Mouse (Mus musculus) ES-Bruce4 (cell line): ENCODE results near the gene Ccdc8. TPM values are rescaled to one million over a fixed set of nuclear protein-coding genes. Genes with fewer than 3 reads are reported as not detected.

Experiments
- H3K27ac ChIP-seq: 2 replicates; pipeline ENCODE4 v1.5.1; 2012; ENCODE audit warnings: low read length, inconsistent platforms; ENCODE audit not compliant: insufficient read depth
- H3K27me3 ChIP-seq: 2 replicates; pipeline ENCODE4 v1.6.1; 2012; ENCODE audit warnings: mild to moderate bottlenecking, low read length, inconsistent platforms; ENCODE audit not compliant: control insufficient read depth, poor library complexity, insufficient read depth, severe bottlenecking
- H3K36me3 ChIP-seq: 2 replicates; pipeline ENCODE4 v1.6.1; 2012; ENCODE audit warnings: inconsistent platforms, mild to moderate bottlenecking, low read length, moderate library complexity; ENCODE audit not compliant: control insufficient read depth, poor library complexity, insufficient read depth, severe bottlenecking
- H3K4me1 ChIP-seq: one replicate; pipeline ENCODE4 v1.8.1; 2011; ENCODE audit warnings: low read length; ENCODE audit not compliant: control insufficient read depth, insufficient read depth
- H3K4me3 ChIP-seq: 2 replicates; pipeline ENCODE4 v1.5.1; 2011; ENCODE audit warnings: low read depth, mild to moderate bottlenecking, low read length
- H3K9ac ChIP-seq: 2 replicates; pipeline ENCODE4 v1.6.1; 2012; ENCODE audit warnings: low read depth, mild to moderate bottlenecking, inconsistent platforms; ENCODE audit not compliant: poor library complexity, severe bottlenecking
- H3K9me3 ChIP-seq: replicated peaks from 2 replicates; pipeline ENCODE4 v1.6.1; 2012; ENCODE audit warnings: mild to moderate bottlenecking, low read length, inconsistent platforms; ENCODE audit not compliant: control insufficient read depth, poor library complexity, insufficient read depth, severe bottlenecking
- CTCF ChIP-seq: IDR thresholded peaks from one replicate; pipeline ENCODE4 v1.8.1; 2011; ENCODE audit warnings: low read depth, low read length
- EP300 ChIP-seq: IDR thresholded peaks from 2 replicates; pipeline ENCODE4 v1.6.1; 2011; ENCODE audit warnings: low read depth, low read length; ENCODE audit not compliant: insufficient read depth
- POLR2A ChIP-seq: IDR thresholded peaks from one replicate; pipeline ENCODE4 v1.8.1; 2011; ENCODE audit warnings: low read length; ENCODE audit not compliant: insufficient read depth
- polyA plus RNA-seq: library from polyadenylated mRNA; stranded (reverse); fragments of >200 nt; gene quantifications from 2 replicates; pipeline ENCODE4 v1.2.4, GENCODE M21; 2011; ENCODE audit warnings: low read depth; ENCODE audit not compliant: missing spikeins, insufficient read depth, insufficient read length

Ccdc8 gene
- polyA plus RNA-seq, 1 experiment, result 4.2 TPM

DNA sequence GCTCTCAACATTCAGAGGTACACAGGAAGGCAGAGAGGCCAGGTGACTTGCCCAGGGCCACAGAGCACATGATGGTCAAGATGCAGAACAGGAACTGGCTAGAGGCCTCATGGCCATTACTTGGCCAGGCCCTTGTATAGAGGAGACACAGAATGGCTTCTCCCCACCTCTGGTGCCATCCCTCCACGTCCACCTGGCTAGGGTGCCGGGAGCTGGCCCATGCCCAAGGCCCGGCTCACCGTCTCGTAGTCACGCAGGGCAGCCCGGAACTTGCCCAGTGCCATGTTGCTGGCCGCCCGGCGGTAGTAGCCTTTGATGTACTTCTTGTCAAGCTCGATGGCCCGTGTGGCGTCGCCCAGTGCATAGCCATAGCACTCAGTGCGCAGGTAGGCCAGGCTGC lies 29.7 kb downstream of the Ccdc8 start:
- no peak overlapping the region for H3K9ac ChIP-seq
- H3K9me3 ChIP-seq, result no peaks in the 10 kb centered on the region
- H3K4me1 ChIP-seq, result peaks cover 2% of the 10 kb centered on the region
- H3K4me3 ChIP-seq, result no peak overlapping the region
- no peak overlapping the region for H3K27ac ChIP-seq
- H3K27me3 ChIP-seq, result no peaks in the 10 kb centered on the region
- peaks cover 18% of the 10 kb centered on the region for H3K36me3 ChIP-seq
- TF ChIP-seq EP300 (no peak), CTCF (no peak), POLR2A (no peak)

DNA sequence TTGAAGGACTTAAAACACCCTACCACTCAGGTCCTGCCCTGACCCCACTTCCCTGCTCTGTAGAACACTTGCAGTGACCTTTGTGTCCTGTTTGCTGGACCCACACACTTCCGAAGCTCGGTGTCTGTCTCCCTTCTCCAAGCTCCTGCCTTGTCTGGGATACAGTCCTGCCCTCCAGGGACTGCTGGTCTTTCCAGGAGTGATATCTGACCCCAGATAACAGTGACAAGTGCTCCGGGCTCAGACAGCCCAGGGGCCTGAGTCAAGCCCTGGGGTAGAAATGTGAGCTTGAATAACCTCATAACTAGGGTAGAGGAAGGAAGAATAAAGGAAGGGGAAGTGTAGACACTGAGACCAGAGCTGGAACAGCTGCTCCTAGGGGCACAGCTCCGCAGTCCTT lies 31.2 kb downstream of the Ccdc8 start:
- H3K4me3 ChIP-seq, result no peak overlapping the region

DNA sequence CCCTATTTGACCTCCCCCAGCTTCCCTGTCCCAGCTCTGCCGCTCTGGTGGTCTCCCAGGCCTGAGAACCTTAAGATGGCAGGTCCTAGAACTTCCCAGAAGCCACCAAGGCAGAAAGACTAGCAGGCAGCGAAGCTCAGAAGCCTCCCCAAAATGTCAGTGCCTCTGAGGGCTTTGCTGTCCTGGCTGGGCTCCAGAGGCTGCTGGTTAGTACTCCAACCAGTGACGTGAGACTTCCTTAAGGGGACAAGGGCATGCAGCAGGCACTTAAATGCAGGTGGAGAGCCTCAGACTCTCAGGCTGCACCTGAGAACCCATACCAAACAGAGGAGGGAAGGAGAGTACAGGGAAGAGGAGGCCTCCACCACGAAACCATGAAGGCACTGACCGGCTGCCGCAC lies 31.6 kb downstream of the Ccdc8 start:
- Histone ChIP-seq H3K9ac (no peak overlapping the region), H3K27ac (no peak overlapping the region), H3K9me3 (no peaks in the 10 kb centered on the region), H3K27me3 (no peaks in the 10 kb centered on the region), H3K36me3 (peaks cover 18% of the 10 kb centered on the region), H3K4me3 (no peak overlapping the region), H3K4me1 (peaks cover 2% of the 10 kb centered on the region)
- TF ChIP-seq CTCF (no peak), POLR2A (no peak), EP300 (no peak)

More for the DNA sequence above, 31.2 kb downstream of the Ccdc8 start:
- Histone ChIP-seq H3K36me3 (peaks cover 18% of the 10 kb centered on the region), H3K9me3 (no peaks in the 10 kb centered on the region), H3K4me1 (peaks cover 2% of the 10 kb centered on the region), H3K9ac (no peak overlapping the region), H3K27ac (no peak overlapping the region), H3K27me3 (no peaks in the 10 kb centered on the region)
- TF ChIP-seq CTCF, result no peak

DNA sequence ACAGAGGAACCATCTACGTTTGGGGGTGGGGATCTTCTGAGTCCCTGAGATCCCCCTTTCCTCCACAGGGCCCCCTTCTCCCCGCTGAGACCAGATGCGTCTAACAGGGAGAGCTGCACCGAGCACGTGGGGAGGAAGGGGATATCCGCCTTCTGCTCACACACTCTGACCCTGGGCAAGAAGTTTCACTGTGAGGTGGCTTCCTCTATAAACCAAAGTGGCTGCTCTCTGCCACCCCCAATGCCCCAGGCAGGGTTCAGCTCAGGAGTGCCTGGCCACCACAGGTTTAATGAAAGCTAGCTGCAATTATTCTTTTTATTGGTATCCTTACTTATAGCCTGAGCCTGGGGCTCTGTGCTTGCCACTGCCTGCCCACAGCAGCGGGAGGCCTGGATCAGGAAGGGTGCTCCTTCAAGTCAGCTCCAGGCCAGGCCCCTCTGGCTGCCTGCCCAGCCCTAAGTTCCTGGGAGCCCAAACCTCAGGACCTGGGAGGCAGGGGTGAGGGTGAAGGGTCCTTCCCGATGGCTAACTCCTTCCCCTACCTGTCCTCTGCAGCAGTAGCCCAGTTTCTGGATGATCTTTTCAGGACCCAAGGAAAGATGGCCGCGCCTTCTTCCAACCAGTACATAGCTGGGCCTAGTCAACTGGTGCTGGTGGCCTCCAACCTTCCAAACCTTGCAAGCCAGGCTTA lies 32.5 kb downstream of the Ccdc8 start:
- Histone ChIP-seq H3K27ac (no peak overlapping the region), H3K9ac (0 out of 2 replicates have a peak overlapping the region, but pooled peaks have one; percentile 78), H3K27me3 (no peaks in the 10 kb centered on the region), H3K4me3 (no peak overlapping the region), H3K9me3 (no peaks in the 10 kb centered on the region), H3K4me1 (peaks cover 2% of the 10 kb centered on the region), H3K36me3 (peaks cover 15% of the 10 kb centered on the region)
- TF ChIP-seq EP300 (no peak), CTCF (no peak), POLR2A (no peak)

DNA sequence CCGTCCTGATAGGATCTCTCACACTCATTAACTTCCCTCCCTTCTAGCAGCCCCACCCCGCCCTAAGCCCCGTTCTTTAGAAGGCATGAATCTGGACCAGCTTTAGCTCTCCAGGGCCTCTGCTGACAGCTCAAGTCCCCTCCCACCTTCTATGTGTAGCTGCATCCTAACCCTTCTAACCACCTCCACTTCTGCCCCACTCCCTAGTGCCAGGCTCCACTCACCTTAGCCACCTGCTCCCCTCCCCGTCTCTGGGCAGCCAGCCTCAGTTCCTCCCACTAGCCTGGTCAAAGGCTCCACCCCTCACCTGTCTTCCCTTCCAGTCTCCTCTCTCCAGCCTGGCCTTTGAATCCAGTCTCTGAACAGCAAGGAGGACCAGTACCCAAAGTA lies 33.0 kb downstream of the Ccdc8 start:
- Histone ChIP-seq H3K27ac (no peak overlapping the region), H3K4me3 (no peak overlapping the region; the same call in 1 of the 2 replicates), H3K4me1 (peaks cover 2% of the 10 kb centered on the region), H3K9ac (0 out of 2 replicates have a peak overlapping the region, but pooled peaks have one; percentile 78), H3K9me3 (no peaks in the 10 kb centered on the region), H3K36me3 (peaks cover 13% of the 10 kb centered on the region), H3K27me3 (no peaks in the 10 kb centered on the region)
- TF ChIP-seq EP300 (no peak), POLR2A (no peak), CTCF (no peak)

DNA sequence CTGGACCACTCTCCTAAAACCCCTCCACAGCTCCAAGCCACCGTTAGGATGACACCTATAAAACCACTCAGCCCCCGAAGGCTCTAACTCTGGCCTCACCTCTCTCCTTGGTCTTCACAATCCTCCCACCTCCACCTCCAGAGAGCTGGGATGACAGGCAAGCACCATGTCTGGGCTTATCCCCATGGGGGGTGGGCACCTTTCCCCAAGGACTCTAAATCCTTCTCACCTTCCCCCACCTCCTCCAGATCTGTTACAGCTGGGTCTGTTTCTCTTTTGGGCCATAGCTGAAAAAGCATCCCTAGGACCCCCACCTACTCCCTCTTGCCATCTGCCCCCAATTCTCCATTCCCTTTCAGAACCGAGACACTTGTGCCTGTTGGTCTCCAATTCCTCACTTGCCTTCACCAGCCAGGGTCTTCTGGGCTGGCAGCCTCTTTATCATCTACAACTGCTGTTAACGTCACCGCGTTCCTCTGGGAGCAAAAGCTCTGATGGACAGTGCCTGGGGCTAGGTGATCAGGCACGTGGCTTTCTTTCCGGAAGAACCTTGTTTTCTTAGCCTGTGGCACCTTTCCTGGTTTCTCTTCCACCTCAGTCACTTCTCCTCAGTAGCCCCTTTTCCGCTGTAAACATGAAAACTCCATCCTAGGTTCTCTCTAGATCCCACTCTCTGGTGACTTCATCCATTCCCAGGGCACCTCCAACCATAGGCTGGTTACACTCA lies 33.6 kb downstream of the Ccdc8 start:
- Histone ChIP-seq H3K36me3 (peaks cover 13% of the 10 kb centered on the region), H3K27me3 (no peaks in the 10 kb centered on the region), H3K9ac (peak overlapping the region; percentile 78), H3K4me3 (peak overlapping the region; percentile 83), H3K9me3 (no peaks in the 10 kb centered on the region), H3K4me1 (peaks cover 2% of the 10 kb centered on the region), H3K27ac (no peak overlapping the region)
- TF ChIP-seq POLR2A, result no peak
- no peak for TF ChIP-seq CTCF
- TF ChIP-seq EP300, result no peak
